Mouse (Mus musculus): ENCODE data around the gene Pgbd1. TPM values are rescaled to one million over a fixed set of nuclear protein-coding genes. Genes with fewer than 3 reads are reported as not detected.
A peak's percentile ranks its signal among the peaks of the same experiment; 100 is the strongest.
"Not testable (repeated sequence)": the region's sequence is repeated elsewhere in the genome, so short reads cannot be mapped to it uniquely, and the experiment has no call there.

Pgbd1 gene
- polyA plus RNA-seq, 1 experiment from 2014 or later: 2.8 TPM

DNA sequence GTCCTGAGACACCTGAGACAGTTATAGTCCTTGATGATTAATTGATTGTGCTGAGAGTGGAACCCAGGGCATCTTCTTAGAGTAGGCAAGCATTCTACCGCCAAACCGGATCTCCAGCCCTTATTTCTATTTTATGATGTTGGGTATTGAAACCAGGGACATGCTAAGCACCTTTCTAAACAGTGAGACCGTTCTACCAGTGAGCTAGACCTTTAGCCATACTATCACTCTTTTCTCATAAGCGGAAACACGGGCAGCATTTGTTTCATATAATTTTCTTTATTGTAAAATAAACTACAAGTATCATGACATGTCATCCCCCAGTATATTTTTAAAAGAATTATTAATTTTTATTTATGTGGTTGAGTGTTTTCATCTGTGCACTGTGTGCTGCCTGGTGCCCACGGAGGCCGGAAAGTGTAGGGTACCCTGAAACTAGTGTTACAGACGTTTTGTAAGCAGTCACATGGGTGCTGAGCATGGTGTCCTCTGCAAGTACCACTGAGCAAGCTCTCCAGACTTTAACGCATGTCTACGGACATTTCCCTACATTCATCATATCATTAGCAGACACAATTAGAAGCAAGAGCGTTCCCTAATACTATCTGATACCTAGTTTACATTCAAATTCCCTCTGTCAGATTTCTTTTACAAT, 31.9 kb downstream of the Pgbd1 start:
- Histone ChIP-seq H3K4me2 (peak overlapping the region; percentile 72), H3K27me3 (no peaks in the 10 kb centered on the region), H3K36me3 (no peaks in the 10 kb centered on the region), H3K4me1 (replicated peaks) (peaks cover 9% of the 10 kb centered on the region), H3K27ac (replicated peaks) (peak overlapping the region; percentile 83), H3K4me3 (peak overlapping the region; percentile 49), H3K9ac (peak overlapping the region; percentile 59), H3K9me3 (no peaks in the 10 kb centered on the region)
- WGBS: 51% methylated on average over 11 of the region's 11 CpGs
- peak; percentile 50 for ATAC-seq (ENCODE audit: low FRiP score, low read depth)

DNA sequence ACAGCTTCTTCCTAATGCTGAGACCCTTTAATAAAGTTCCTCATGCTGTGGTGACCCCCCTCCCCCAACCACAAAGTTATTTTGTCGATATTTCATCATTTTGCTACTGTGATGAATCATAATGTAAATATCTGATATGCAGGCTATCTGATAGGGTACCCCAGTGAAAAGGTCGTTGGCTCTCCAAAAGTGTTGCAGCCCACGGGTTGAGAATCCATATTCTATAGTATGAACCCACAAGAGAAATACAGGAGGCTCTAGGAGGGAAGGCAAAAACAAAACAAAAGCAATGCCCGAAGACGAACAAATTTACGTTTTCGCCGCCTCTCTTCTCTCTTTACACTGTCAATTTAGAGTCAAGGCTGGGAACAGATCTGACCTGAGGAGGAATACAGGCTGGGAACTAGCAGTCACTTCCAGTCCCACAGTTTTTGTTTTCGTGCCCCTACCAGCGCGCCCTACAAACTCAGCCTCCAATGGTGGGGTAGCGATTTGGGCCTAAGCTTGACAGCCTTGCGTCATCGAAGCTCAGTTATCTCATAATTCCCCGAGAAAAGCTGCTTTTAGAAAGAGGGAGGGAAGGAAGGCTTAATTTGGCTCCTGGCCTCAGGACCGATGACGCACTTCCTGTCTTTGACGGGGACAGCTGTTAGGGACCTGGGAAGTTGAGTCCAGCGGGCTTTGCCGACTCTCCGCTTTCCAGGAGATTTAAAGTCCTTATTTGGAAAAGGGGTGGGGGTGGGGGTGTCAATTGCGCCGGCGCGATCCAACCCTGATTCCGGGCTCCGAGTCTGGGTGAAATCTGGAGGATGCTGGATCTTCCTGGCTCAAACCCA, 32.7 kb downstream of the Pgbd1 start:
- peaks cover 9% of the 10 kb centered on the region for H3K4me1 ChIP-seq (replicated peaks)
- peak overlapping the region; percentile 83 for H3K27ac ChIP-seq (replicated peaks)
- H3K9me3 ChIP-seq: no peaks in the 10 kb centered on the region
- H3K4me2 ChIP-seq: peak overlapping the region; percentile 72
- peak overlapping the region; percentile 59 for H3K9ac ChIP-seq
- peak overlapping the region; percentile 49 for H3K4me3 ChIP-seq
- no peaks in the 10 kb centered on the region for H3K36me3 ChIP-seq
- ATAC-seq (ENCODE audit: low FRiP score, low read depth): peak; percentile 98
- no peaks in the 10 kb centered on the region for H3K27me3 ChIP-seq
- 5% methylated on average over 27 of the region's 27 CpGs for WGBS

DNA sequence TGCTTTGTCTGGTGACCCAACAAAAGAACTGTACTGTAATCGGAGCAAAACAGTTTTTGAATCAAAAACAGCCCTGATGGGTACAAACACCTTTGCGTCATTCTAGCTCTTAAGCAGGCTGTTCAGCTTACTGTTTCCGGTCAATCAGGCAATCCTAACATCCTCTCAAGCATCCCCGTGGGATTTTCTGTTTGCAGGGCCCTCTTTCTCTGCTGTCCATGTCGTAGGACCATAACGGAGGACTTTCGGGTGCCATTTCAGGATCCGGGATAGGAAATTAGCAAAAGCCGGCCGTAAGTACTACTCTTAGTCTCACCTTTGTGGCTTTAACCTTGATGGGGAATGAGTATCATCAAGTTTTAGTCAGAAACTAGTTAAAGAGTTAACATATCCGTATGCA, 33.5 kb downstream of the Pgbd1 start:
- ATAC-seq (ENCODE audit: low FRiP score, low read depth): no peak
- H3K4me2 ChIP-seq: peak overlapping the region; percentile 72
- WGBS: 80% methylated on average over 11 of the region's 11 CpGs

DNA sequence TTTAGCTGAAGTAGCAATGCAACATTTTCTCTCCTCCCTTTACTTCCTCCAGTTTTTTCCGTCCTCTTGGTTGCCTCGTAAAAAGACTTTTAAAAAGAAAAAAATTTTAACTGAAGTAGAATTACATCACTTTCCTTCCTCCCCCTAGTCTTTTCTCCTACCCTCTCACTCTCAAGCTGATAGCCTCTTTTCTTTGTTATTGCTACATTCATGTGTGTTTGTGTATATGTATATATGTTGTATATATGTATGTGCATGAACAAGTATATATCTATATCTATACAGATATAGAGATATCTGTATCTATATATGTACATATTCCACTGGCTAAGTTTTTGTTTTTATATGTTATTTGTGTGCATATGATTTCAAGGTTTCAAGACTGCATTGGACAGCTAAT, 38.0 kb downstream of the Pgbd1 start:
- Histone ChIP-seq H3K4me1 (replicated peaks) (peaks cover 37% of the 10 kb centered on the region), H3K4me3 (peak overlapping the region; percentile 60), H3K36me3 (no peaks in the 10 kb centered on the region), H3K9ac (peak overlapping the region; percentile 66; the same call in 1 of the 2 replicates), H3K9me3 (no peaks in the 10 kb centered on the region), H3K27me3 (no peaks in the 10 kb centered on the region), H3K27ac (replicated peaks) (peak overlapping the region; percentile 63), H3K4me2 (peak overlapping the region; percentile 70)
- WGBS: 0% methylated on average over 2 of the region's 2 CpGs
- peak; percentile 46; the same call in 1 of the 2 replicates for ATAC-seq (ENCODE audit: low FRiP score, low read depth)

More for the DNA sequence above, 33.5 kb downstream of the Pgbd1 start:
- no peak overlapping the region for H3K9ac ChIP-seq
- no peak overlapping the region for H3K27ac ChIP-seq (replicated peaks)
- no peak overlapping the region for H3K4me3 ChIP-seq
- H3K27me3 ChIP-seq: no peaks in the 10 kb centered on the region
- no peaks in the 10 kb centered on the region for H3K9me3 ChIP-seq
- no peaks in the 10 kb centered on the region for H3K36me3 ChIP-seq
- peaks cover 12% of the 10 kb centered on the region for H3K4me1 ChIP-seq (replicated peaks)

DNA sequence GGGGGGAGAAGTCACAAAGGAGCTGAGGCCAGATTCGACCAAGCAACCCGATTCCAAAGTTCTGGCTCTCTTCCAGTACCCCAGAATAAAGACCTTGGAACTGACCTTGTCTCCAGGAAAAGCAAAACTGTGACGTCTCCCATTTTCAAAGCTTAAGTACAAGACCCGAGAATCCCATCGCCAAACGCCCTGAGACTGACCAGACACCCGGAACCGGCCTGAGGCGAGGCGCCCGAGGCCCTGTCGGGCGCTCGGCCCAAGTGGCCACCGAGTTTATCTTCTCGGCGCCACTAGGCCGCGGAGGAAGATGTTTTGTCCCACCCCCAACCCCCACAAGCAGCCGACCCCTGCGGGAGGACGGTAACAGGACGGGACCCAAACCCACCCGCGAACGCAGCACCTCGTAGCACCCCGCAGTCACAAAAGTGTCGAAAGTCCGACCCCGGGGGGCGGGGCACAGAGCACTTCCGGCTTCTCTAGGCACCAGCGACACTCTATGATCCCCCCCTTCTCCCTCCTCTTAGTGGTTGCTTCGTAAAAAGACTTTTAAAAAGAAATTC, 38.5 kb downstream of the Pgbd1 start, which contains the start of gene Zkscan3:
Gene Zkscan3 (minus strand): TSS at position 469 of the 560 bp plus-strand sequence.
- WGBS: under 1% methylated on average over 35 of the region's 35 CpGs
- H3K9me3 ChIP-seq: no peaks in the 10 kb centered on the region

DNA sequence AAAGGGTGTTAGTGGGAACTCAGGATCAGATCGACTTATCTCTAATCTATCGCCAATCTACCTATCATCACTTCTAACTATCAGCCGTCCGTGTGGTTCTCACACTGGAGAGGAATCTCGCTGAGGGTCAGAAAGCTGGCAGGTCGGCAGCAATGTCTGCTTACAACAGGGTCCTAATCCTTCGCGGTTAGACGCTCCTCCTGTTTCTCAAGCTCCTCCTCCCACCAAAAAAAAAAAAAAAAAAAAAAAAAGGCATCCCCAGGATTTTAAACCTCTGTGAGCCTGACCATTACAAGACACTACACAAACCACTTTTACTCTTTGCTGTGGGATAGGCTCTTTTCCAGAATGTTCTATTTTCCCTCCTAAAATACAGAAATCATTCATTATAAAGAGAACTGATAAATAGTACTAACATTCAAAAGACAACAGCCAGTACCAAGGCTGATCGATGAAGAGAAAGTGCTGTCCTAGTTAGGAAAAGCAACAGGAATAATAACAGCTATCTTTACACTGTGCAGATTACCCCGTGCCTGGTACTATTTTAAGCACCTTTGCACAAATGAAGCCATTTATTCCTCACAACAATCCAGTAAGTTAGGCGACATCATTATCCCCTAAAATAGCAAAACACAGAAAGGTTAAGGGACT, 39.1 kb downstream of the Pgbd1 start:
- H3K27me3 ChIP-seq: no peaks in the 10 kb centered on the region
- peaks cover 31% of the 10 kb centered on the region for H3K4me1 ChIP-seq (replicated peaks)
- H3K36me3 ChIP-seq: no peaks in the 10 kb centered on the region
- no peaks in the 10 kb centered on the region for H3K9me3 ChIP-seq
- peak overlapping the region; percentile 70 for H3K4me2 ChIP-seq
- WGBS: 17% methylated on average over 12 of the region's 12 CpGs
- peak overlapping the region; percentile 60 for H3K4me3 ChIP-seq
- H3K9ac ChIP-seq: peak overlapping the region; percentile 66
- peak; percentile 16 for ATAC-seq (ENCODE audit: low FRiP score, low read depth)
- peak overlapping the region; percentile 63 for H3K27ac ChIP-seq (replicated peaks)

More for the DNA sequence above, 38.5 kb downstream of the Pgbd1 start, which contains the start of gene Zkscan3:
- peak; percentile 97 for ATAC-seq (ENCODE audit: low FRiP score, low read depth)
- Histone ChIP-seq H3K27me3 (no peaks in the 10 kb centered on the region), H3K4me1 (replicated peaks) (peaks cover 32% of the 10 kb centered on the region), H3K4me3 (peak within 1 kb of the TSS; percentile 60), H3K9ac (peak within 1 kb of the TSS; percentile 66), H3K27ac (replicated peaks) (peak within 1 kb of the TSS; percentile 63), H3K36me3 (no peaks in the 10 kb centered on the region), H3K4me2 (peak within 1 kb of the TSS; percentile 70)

DNA sequence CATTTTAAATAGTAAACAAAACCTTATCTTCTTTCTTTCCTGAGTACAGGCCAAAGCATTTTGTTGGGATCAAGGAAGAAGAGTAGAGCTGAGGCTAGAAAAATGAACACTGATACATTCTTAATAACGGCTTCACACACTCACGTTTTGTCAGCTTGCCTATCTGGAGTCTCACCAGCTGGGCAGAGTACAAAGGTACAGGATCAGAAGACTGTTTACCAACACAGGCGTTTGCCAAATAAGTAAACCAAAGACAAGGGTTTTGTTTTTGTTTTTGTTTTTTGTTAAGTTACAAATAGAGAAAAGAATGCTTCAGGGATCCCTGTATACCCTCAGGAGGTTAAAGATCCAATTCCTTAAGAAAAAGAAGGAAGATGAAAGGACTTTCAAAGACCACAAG, 39.7 kb downstream of the Pgbd1 start:
- Histone ChIP-seq H3K4me1 (replicated peaks) (peaks cover 31% of the 10 kb centered on the region), H3K4me3 (peak overlapping the region; percentile 60), H3K9ac (no peak overlapping the region), H3K36me3 (peaks cover 3% of the 10 kb centered on the region), H3K4me2 (peak overlapping the region; percentile 70), H3K27ac (replicated peaks) (no peak overlapping the region), H3K9me3 (no peaks in the 10 kb centered on the region), H3K27me3 (no peaks in the 10 kb centered on the region)
- ATAC-seq (ENCODE audit: low FRiP score, low read depth): no peak
- 89% methylated on average over 3 of the region's 3 CpGs for WGBS

DNA sequence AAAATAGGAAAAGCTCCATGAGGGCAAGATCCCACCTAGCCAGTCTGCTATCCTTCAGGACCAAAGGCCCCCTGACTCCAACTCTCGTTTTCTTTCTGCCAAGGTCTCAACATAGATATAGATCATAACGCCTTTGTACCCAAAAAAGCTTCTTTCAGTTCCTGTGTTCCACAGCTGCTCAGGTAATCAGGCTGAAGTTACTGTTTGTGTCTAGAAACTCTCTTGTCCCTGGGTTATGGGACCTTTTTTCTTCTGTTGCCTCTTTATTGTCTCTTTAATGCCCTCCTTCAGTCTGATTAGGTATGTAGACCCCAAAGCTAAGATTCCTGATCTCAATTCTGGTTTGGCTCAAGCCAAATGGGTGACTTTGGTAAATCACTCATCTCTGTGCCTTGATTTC, 43.4 kb downstream of the Pgbd1 start:
- H3K27ac ChIP-seq (replicated peaks): no peak overlapping the region
- peaks cover 28% of the 10 kb centered on the region for H3K4me1 ChIP-seq (replicated peaks)
- ATAC-seq (ENCODE audit: low FRiP score, low read depth): no peak
- no peaks in the 10 kb centered on the region for H3K27me3 ChIP-seq
- no peak overlapping the region for H3K4me3 ChIP-seq
- no peaks in the 10 kb centered on the region for H3K9me3 ChIP-seq
- H3K9ac ChIP-seq: no peak overlapping the region
- peaks cover 34% of the 10 kb centered on the region for H3K36me3 ChIP-seq
- 94% methylated on average over 2 of the region's 2 CpGs for WGBS
- no peak overlapping the region for H3K4me2 ChIP-seq

DNA sequence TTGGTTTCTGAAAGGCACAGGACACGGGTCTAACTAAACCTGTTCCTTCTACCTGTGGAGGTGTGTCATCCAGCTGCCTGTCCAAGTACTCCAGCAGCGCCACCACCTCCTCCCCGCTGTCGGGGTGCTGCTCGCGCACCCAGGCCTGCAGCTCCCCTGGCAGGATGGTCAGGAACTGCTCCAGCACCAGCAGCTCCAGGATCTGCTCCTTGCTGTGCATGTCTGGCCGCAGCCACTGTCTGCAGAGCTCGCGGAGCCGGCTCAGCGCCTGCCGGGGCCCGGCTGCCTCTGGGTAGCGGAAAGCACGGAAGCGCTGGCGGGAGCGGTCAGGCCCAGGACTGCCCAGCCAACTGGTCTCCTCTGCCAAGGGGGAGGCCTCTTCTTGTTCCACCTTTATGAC, 44.8 kb downstream of the Pgbd1 start:
- not testable (repeated sequence) for H3K4me2 ChIP-seq; H3K4me3 ChIP-seq; H3K27ac ChIP-seq (replicated peaks); H3K9me3 ChIP-seq; H3K27me3 ChIP-seq; H3K9ac ChIP-seq
- ATAC-seq (ENCODE audit: low FRiP score, low read depth): peak; percentile 38; the same call in 1 of the 2 replicates
- WGBS: 90% methylated on average over 18 of the region's 18 CpGs
- Histone ChIP-seq H3K4me1 (replicated peaks) (peaks cover 22% of the 10 kb centered on the region), H3K36me3 (peaks cover 48% of the 10 kb centered on the region)

DNA sequence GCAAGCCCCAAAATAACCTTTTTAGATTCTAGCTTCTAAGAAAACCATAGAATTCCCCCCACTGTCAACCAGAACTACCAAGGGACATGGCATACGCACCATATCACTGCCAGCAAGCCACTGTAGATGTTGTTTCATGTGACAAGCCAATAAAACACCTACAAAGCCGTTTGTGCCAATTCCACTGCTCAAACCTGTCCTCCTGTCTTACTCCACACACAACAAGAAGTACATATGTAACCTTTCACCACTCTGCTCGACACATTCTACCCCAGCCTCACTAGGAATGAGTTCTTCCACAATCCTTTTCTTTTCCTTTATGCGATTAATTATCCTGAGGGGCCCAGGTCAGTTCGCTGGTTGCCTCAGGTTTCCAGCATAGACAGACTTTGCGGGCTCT, 45.2 kb downstream of the Pgbd1 start:
- peaks cover 18% of the 10 kb centered on the region for H3K4me1 ChIP-seq (replicated peaks)
- H3K27ac ChIP-seq (replicated peaks): no peak overlapping the region
- no peak for ATAC-seq (ENCODE audit: low FRiP score, low read depth)
- H3K9me3 ChIP-seq: no peaks in the 10 kb centered on the region
- 95% methylated on average over 6 of the region's 6 CpGs for WGBS
- H3K9ac ChIP-seq: no peak overlapping the region
- no peak overlapping the region for H3K4me2 ChIP-seq
- peaks cover 52% of the 10 kb centered on the region for H3K36me3 ChIP-seq
- no peak overlapping the region for H3K4me3 ChIP-seq
- no peaks in the 10 kb centered on the region for H3K27me3 ChIP-seq

DNA sequence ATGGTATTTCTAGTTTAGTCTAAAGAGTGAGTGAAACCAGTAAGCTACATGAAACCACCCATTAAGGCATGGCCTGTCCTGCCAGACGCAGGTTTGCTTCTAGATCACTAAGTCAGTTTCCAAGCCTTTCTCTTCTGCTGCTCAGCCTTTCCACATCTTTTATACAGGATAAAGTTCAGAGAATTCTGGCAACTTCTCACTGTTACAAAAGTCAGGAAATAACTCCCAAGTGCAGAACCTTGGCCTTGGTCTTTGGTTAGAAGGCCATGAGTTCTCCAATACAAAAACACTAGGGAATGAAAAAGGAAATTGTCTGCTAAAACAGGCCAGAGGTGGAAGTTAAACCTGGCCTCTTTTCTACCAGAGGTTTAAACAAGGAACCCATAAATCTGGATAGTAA, 45.6 kb downstream of the Pgbd1 start:
- Histone ChIP-seq H3K9ac (no peak overlapping the region), H3K27ac (replicated peaks) (no peak overlapping the region), H3K36me3 (peaks cover 56% of the 10 kb centered on the region), H3K4me2 (no peak overlapping the region), H3K4me1 (replicated peaks) (peaks cover 14% of the 10 kb centered on the region), H3K27me3 (no peaks in the 10 kb centered on the region), H3K9me3 (no peaks in the 10 kb centered on the region), H3K4me3 (no peak overlapping the region)
- 98% methylated on average over 1 of the region's 1 CpGs for WGBS
- no peak for ATAC-seq (ENCODE audit: low FRiP score, low read depth)
